Mouse (Mus musculus): ENCODE measurements around the gene Pfpl. TPM values are rescaled to one million over a fixed set of nuclear protein-coding genes. Genes with fewer than 3 reads are reported as not detected.

Pfpl gene
- polyA plus RNA-seq, 1 experiment, result 0.03 TPM

GRCm38 (mm10) chr19:12463722-12464035 lies 36.0 kb downstream of the Pfpl start:
- no peak for DNase-seq
- Histone ChIP-seq H3K36me3 (ENCODE audit: control insufficient read depth, insufficient read depth, low read length) (no peaks in the 10 kb centered on the region), H3K27me3 (ENCODE audit: control insufficient read depth, insufficient read depth, low read length) (no peaks in the 10 kb centered on the region), H3K4me1 (replicated peaks; ENCODE audit: control insufficient read depth, insufficient read depth, low read length) (no peaks in the 10 kb centered on the region), H3K4me3 (ENCODE audit: control insufficient read depth, insufficient read depth, low read length) (no peak overlapping the region), H3K27ac (ENCODE audit: control insufficient read depth, insufficient read depth, low read length) (no peak overlapping the region)
- no peak for TF ChIP-seq POLR2A (IDR thresholded peaks at IDR 0.05; ENCODE audit: control insufficient read depth, extremely low read depth, insufficient read depth, low read length, poor library complexity)
- TF ChIP-seq CTCF (IDR thresholded peaks at IDR 0.05; ENCODE audit: borderline replicate concordance, control insufficient read depth, extremely low read depth, insufficient read depth, low read length, poor library complexity), result no peak
- WGBS, result 84% methylated on average over 1 of the region's 1 CpGs

- Histone ChIP-seq H3K4me3 (ENCODE audit: control insufficient read depth, insufficient read depth, low read length) (no peak overlapping the region), H3K27ac (ENCODE audit: control insufficient read depth, insufficient read depth, low read length) (no peak overlapping the region), H3K27me3 (ENCODE audit: control insufficient read depth, insufficient read depth, low read length) (no peaks in the 10 kb centered on the region), H3K36me3 (ENCODE audit: control insufficient read depth, insufficient read depth, low read length) (no peaks in the 10 kb centered on the region), H3K4me1 (replicated peaks; ENCODE audit: control insufficient read depth, insufficient read depth, low read length) (no peaks in the 10 kb centered on the region)
- TF ChIP-seq CTCF (IDR thresholded peaks at IDR 0.05; ENCODE audit: borderline replicate concordance, control insufficient read depth, extremely low read depth, insufficient read depth, low read length, poor library complexity) (no peak), POLR2A (IDR thresholded peaks at IDR 0.05; ENCODE audit: control insufficient read depth, extremely low read depth, insufficient read depth, low read length, poor library complexity) (no peak)
- DNase-seq, result no peak
- WGBS, result 68% methylated on average over 5 of the region's 5 CpGs
These were observed 36.4 kb downstream of the Pfpl start for GRCm38 (mm10) chr19:12464127-12464526.

- H3K27ac ChIP-seq (ENCODE audit: control insufficient read depth, insufficient read depth, low read length), result no peak overlapping the region
- WGBS, result 84% methylated on average over 4 of the region's 4 CpGs
- no peak for DNase-seq
- no peak for TF ChIP-seq CTCF (IDR thresholded peaks at IDR 0.05; ENCODE audit: borderline replicate concordance, control insufficient read depth, extremely low read depth, insufficient read depth, low read length, poor library complexity)
- TF ChIP-seq POLR2A (IDR thresholded peaks at IDR 0.05; ENCODE audit: control insufficient read depth, extremely low read depth, insufficient read depth, low read length, poor library complexity), result no peak
- H3K36me3 ChIP-seq (ENCODE audit: control insufficient read depth, insufficient read depth, low read length), result no peaks in the 10 kb centered on the region
- H3K4me1 ChIP-seq (replicated peaks; ENCODE audit: control insufficient read depth, insufficient read depth, low read length), result no peaks in the 10 kb centered on the region
- H3K27me3 ChIP-seq (ENCODE audit: control insufficient read depth, insufficient read depth, low read length), result no peaks in the 10 kb centered on the region
- no peak overlapping the region for H3K4me3 ChIP-seq (ENCODE audit: control insufficient read depth, insufficient read depth, low read length)
These were observed 37.0 kb downstream of the Pfpl start for GRCm38 (mm10) chr19:12464674-12465073.

GRCm38 (mm10) chr19:12465530-12466144 lies 37.9 kb downstream of the Pfpl start:
- no peak overlapping the region for H3K4me3 ChIP-seq (ENCODE audit: control insufficient read depth, insufficient read depth, low read length)

GRCm38 (mm10) chr19:12466204-12466603 lies 38.5 kb downstream of the Pfpl start:
- Histone ChIP-seq H3K4me3 (ENCODE audit: control insufficient read depth, insufficient read depth, low read length) (no peak overlapping the region), H3K4me1 (replicated peaks; ENCODE audit: control insufficient read depth, insufficient read depth, low read length) (no peaks in the 10 kb centered on the region), H3K27me3 (ENCODE audit: control insufficient read depth, insufficient read depth, low read length) (no peaks in the 10 kb centered on the region), H3K27ac (ENCODE audit: control insufficient read depth, insufficient read depth, low read length) (no peak overlapping the region), H3K36me3 (ENCODE audit: control insufficient read depth, insufficient read depth, low read length) (no peaks in the 10 kb centered on the region)
- peak; percentile 56 for DNase-seq
- WGBS, result 15% methylated on average over 7 of the region's 7 CpGs
- TF ChIP-seq POLR2A (IDR thresholded peaks at IDR 0.05; ENCODE audit: control insufficient read depth, extremely low read depth, insufficient read depth, low read length, poor library complexity) (no peak), CTCF (IDR thresholded peaks at IDR 0.05; ENCODE audit: borderline replicate concordance, control insufficient read depth, extremely low read depth, insufficient read depth, low read length, poor library complexity) (no peak)

More at GRCm38 (mm10) chr19:12465530-12466144, 37.9 kb downstream of the Pfpl start:
- no peak for DNase-seq
- no peak overlapping the region for H3K27ac ChIP-seq (ENCODE audit: control insufficient read depth, insufficient read depth, low read length)
- TF ChIP-seq POLR2A (IDR thresholded peaks at IDR 0.05; ENCODE audit: control insufficient read depth, extremely low read depth, insufficient read depth, low read length, poor library complexity) (no peak), CTCF (IDR thresholded peaks at IDR 0.05; ENCODE audit: borderline replicate concordance, control insufficient read depth, extremely low read depth, insufficient read depth, low read length, poor library complexity) (no peak)
- no peaks in the 10 kb centered on the region for H3K36me3 ChIP-seq (ENCODE audit: control insufficient read depth, insufficient read depth, low read length)
- H3K27me3 ChIP-seq (ENCODE audit: control insufficient read depth, insufficient read depth, low read length), result no peaks in the 10 kb centered on the region
- WGBS, result 91% methylated on average over 10 of the region's 10 CpGs
- no peaks in the 10 kb centered on the region for H3K4me1 ChIP-seq (replicated peaks; ENCODE audit: control insufficient read depth, insufficient read depth, low read length)

GRCm38 (mm10) chr19:12467436-12467835 lies 39.7 kb downstream of the Pfpl start:
- H3K36me3 ChIP-seq (ENCODE audit: control insufficient read depth, insufficient read depth, low read length), result no peaks in the 10 kb centered on the region
- no peak overlapping the region for H3K27ac ChIP-seq (ENCODE audit: control insufficient read depth, insufficient read depth, low read length)
- WGBS, result 90% methylated on average over 5 of the region's 5 CpGs
- DNase-seq, result peak; percentile 36
- TF ChIP-seq POLR2A (IDR thresholded peaks at IDR 0.05; ENCODE audit: control insufficient read depth, extremely low read depth, insufficient read depth, low read length, poor library complexity) (no peak), CTCF (IDR thresholded peaks at IDR 0.05; ENCODE audit: borderline replicate concordance, control insufficient read depth, extremely low read depth, insufficient read depth, low read length, poor library complexity) (no peak)
- peaks cover under 1% of the 10 kb centered on the region for H3K4me1 ChIP-seq (replicated peaks; ENCODE audit: control insufficient read depth, insufficient read depth, low read length)
- no peaks in the 10 kb centered on the region for H3K27me3 ChIP-seq (ENCODE audit: control insufficient read depth, insufficient read depth, low read length)
- no peak overlapping the region for H3K4me3 ChIP-seq (ENCODE audit: control insufficient read depth, insufficient read depth, low read length)

GRCm38 (mm10) chr19:12471866-12472265 lies 44.2 kb downstream of the Pfpl start:
- no peak for DNase-seq
- no peak for TF ChIP-seq CTCF (IDR thresholded peaks at IDR 0.05; ENCODE audit: borderline replicate concordance, control insufficient read depth, extremely low read depth, insufficient read depth, low read length, poor library complexity)
- no peak for TF ChIP-seq POLR2A (IDR thresholded peaks at IDR 0.05; ENCODE audit: control insufficient read depth, extremely low read depth, insufficient read depth, low read length, poor library complexity)
- Histone ChIP-seq H3K36me3 (ENCODE audit: control insufficient read depth, insufficient read depth, low read length) (no peaks in the 10 kb centered on the region), H3K27me3 (ENCODE audit: control insufficient read depth, insufficient read depth, low read length) (no peaks in the 10 kb centered on the region), H3K4me1 (replicated peaks; ENCODE audit: control insufficient read depth, insufficient read depth, low read length) (peaks cover 23% of the 10 kb centered on the region), H3K27ac (ENCODE audit: control insufficient read depth, insufficient read depth, low read length) (no peak overlapping the region), H3K4me3 (ENCODE audit: control insufficient read depth, insufficient read depth, low read length) (no peak overlapping the region)
- WGBS, result 48% methylated on average over 3 of the region's 3 CpGs

Measured in thymus, adult 2 months (tissue).